Mouse (Mus musculus) embryonic stem cell, embryonic (primary cell): ENCODE measurements at regions not wholly inside any gene's neighbourhood (a gene's known extent, or its start where the extent isn't known, plus 50 kb on each side); places are given as distances from the start of the nearest gene placed in this dataset.

ENCODE experiments used
- CTCF ChIA-PET, 4 experiments: fragments of 300-600 bp in 2 of 4; fragments of 350-600 bp in 2 of 4; sonication (Branson Sonifier 250); formaldehyde crosslinking; loops; one replicate each; lab custom pipeline; 2022; ENCODE audit warnings: inconsistent platforms in 2 of 4; lab: Charles Lee
- POLR2A ChIA-PET, 4 experiments: fragments of 300-600 bp in 2 of 4; fragments of 350-600 bp in 2 of 4; sonication (Branson Sonifier 250); formaldehyde crosslinking; loops; one replicate each; lab custom pipeline; 2022; ENCODE audit warnings: antibody characterized with exemption in 4 of 4, inconsistent platforms in 1 of 4; lab: Charles Lee

- ChIA-PET CTCF (no interaction called here), POLR2A (interaction anchor here in 1 of 4 experiments (1.1 to 1.5 kb wide), 2 partner anchors 11 to 25 kb away, joined by 3 read pairs; no protein-coding TSS in a partner anchor)
Observed at GRCm38 (mm10) chr15:40368746-40369145, 234.6 kb downstream of the 9330182O14Rik start.

- ChIA-PET POLR2A (no interaction called here), CTCF (interaction anchor here in 1 of 4 experiments (0.5 kb wide), 1 partner anchor 100 kb away, joined by 3 read pairs; no protein-coding TSS in a partner anchor)
Observed at GRCm38 (mm10) chr15:40371486-40371885, 237.3 kb downstream of the 9330182O14Rik start.

- POLR2A ChIA-PET, result no interaction called here
- CTCF ChIA-PET, result no interaction called here
Observed at GRCm38 (mm10) chr15:40386526-40386925, 252.4 kb downstream of the 9330182O14Rik start.

DNA sequence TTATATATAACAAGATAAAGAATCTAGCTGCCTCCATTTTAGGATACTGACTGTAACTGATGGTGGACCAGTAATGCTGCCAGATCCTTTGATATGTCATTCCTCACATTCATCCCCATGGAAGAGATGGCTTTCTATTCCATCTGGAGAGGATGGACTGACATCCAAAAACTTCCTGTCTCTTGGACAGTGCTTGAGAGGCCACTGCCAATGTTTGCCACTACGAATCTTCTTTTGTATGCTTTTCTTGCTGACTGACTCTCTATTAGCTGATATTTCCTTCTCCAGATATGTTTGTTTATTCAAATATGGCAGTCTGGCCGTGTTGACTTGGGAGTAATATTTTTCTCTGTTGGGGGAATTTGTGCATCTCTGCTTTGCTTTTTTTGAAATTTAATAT, 253.6 kb downstream of the 9330182O14Rik start:
- POLR2A ChIA-PET, result no interaction called here

DNA sequence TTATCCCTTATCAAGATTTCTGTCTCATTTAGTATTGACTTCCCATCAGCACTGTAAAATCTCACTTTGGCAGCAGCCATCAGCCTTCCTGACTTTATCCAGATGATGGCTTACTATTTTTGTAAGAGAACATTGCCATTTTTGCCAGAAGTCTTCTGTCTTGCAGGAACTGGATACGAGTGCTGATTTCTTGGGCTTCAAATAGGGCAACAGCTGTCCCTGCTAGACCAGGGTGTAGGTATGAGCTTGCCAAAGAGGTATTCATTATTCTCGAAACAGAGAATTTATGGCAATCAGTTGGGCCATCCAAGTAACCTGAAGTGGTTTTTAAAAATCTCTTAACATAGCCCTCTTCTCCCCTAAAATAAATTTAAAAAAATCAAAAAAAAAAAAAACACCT, 254.6 kb downstream of the 9330182O14Rik start:
- ChIA-PET POLR2A (no interaction called here), CTCF (no interaction called here)

More for the DNA sequence above, 253.6 kb downstream of the 9330182O14Rik start:
- CTCF ChIA-PET, result no interaction called here

DNA sequence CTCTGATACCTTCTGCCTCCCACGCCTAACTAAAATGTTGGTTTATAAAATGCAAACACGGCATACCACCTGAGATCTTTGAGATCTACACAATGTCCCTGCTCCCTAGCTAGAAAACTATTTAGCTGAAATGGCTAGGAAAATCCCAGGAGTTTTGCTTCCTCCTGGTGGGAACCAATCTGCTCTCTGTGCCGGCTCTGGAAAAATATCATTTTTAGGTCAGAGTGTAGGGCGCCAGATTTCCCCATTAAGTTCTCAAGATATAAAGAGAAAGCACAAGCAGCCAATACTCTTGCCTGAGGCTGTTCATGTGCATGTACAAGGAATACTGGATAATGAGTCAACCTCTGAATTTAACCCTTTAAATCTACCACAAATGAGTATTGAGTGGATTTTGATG, 301.0 kb downstream of the 9330182O14Rik start:
- ChIA-PET CTCF (no interaction called here), POLR2A (no interaction called here)

GRCm38 (mm10) chr15:40436688-40437087, 302.5 kb downstream of the 9330182O14Rik start:
- CTCF ChIA-PET, result no interaction called here
- POLR2A ChIA-PET, result no interaction called here

- CTCF ChIA-PET, result no interaction called here
- POLR2A ChIA-PET, result no interaction called here
Observed at GRCm38 (mm10) chr15:40439827-40440226, 305.7 kb downstream of the 9330182O14Rik start.

GRCm38 (mm10) chr15:40448623-40449022, 314.5 kb downstream of the 9330182O14Rik start:
- POLR2A ChIA-PET, result no interaction called here
- CTCF ChIA-PET, result no interaction called here

DNA sequence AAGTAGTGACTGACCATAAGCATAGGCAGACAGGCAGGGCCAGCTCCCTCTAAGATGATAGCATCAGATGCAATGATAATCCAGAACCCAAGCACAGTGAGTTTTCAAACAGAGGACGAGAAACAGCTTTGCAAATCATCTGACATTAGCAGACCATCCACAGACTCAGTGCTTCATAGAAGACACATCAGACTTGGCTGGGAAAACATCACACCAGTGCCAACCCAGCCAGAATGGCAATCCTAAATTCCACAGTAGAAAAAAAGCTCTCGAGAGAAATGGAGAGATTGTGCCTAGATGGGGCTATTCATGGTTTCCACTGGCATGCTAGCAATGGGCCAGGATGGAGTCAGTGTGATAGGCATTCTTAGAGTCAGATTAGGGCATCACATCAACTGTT, 319.1 kb downstream of the 9330182O14Rik start:
- POLR2A ChIA-PET, result no interaction called here
- CTCF ChIA-PET, result no interaction called here

DNA sequence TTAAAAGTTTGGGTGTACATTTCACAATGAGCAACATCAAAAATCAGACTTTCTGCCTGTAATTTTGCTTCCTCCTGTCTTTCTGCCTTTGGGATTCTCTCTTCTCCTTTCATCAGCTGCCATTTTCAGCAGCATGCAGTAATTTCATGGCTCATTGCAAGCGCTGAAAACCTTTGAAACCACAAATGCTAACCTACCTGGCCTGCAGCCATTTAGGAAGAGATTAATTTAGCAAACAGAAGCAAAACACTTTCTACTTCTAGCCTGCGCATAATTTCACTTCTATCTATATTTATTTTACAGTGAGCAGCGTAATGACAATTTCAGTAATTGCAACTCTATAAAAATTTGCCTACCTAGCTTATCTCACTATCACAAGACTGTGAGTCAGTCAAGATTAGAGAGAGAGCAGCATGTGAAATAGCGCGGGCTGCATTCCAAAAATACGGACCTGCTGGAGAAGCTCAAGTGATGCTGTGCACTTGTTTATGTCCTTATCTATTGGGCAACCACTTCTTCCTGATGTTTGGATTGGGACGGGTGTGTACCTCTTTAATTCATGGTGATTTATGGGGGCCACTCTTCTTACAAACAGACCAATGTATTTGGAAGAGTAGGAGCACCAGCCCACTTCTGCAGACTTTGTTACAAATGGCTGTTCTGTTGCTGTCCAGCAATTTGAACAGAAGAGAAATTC, 341.6 kb downstream of the 9330182O14Rik start:
- CTCF ChIA-PET, result no interaction called here
- POLR2A ChIA-PET, result no interaction called here

- POLR2A ChIA-PET, result no interaction called here
- CTCF ChIA-PET, result interaction anchor here in 1 of 4 experiments (1.2 kb wide), 1 partner anchor 314 kb away, joined by 3 read pairs; no protein-coding TSS in a partner anchor
Observed at GRCm38 (mm10) chr15:40480386-40480785, 346.2 kb downstream of the 9330182O14Rik start.

DNA sequence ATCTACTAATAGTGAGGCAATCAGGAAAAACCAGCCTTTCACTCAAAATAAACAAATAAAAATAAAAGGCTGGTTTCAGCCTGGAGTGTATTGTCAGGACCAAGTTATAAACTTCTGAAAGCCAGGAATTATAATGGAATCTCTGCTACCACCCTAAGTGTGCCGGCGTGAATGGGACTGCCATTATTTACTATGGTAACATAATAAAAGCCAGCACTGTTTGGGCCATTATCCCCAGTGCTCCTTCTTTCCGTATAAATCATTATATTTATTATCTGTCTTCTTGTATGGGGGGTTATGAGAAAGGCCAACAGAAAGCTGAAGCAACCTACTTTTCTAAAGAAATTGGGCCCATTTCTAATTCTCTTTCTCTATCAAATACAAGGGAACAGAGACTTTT, 347.1 kb downstream of the 9330182O14Rik start:
- ChIA-PET CTCF (interaction anchor here in 1 of 4 experiments (1.2 kb wide), 1 partner anchor 314 kb away, joined by 3 read pairs; no protein-coding TSS in a partner anchor), POLR2A (no interaction called here)

DNA sequence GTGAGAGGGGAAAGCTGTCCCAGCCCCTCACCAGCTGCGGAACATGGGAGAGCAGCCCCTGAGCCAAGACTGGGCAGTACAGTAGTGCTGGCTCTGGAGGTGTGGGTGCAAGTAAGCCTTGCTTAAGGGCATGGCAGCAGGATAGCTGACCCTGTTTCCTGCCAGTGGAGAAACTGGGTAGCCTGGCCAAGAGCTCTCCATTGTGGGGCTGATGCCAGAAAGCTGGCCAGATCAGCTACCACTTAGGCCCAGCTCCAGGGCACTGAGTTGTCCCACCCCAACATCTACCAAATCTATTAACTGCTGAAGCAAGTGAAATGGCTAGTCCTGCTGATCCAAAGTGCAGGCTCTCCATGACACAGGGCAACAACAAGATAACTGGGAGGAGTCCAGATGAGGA, 351.8 kb downstream of the 9330182O14Rik start:
- CTCF ChIA-PET, result no interaction called here

DNA sequence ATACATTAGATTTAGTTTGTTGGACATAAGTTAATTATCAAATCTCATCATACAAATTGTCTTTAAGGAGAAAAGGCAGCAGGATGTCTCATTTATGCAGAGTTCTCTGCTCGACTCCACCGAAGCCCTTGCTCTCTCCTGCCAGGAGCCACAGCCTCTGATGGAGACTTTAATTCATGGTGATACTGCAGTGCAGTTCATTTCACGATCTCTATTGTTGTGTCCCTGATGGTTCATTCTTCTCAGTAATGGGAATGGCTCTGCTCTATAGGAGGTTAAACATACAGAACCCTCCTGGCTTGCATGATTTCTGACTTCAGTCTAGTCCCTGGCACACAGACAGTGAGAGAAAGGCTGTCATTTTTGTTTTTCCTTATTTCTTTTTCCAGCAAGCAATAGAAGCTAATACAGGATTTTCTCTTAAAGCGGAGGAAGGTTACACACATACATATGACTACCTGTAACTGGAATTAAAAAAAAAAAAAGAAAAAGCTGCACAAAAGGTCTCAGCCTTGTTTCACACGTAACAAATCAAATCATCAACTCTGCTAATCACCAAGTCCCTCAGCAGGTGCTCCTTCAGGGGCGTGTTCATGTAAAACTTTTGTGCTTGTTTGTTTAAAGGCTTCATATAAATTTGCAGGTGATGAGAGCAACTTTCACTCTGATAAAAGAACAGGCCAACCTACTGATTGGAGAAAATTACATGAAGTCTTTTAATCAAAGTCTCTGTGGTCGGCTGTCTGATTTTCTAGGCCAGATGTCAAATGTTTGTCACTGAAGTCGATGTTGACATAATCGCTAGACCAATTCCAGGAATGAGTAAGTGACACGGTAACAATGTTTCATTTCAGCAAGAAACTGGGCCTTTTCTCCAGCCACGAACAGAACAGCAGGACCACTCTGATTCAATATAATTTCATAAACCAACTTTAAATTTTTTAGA, 367.3 kb downstream of the 9330182O14Rik start:
- POLR2A ChIA-PET, result no interaction called here

More for the DNA sequence above, 351.8 kb downstream of the 9330182O14Rik start:
- POLR2A ChIA-PET, result no interaction called here

DNA sequence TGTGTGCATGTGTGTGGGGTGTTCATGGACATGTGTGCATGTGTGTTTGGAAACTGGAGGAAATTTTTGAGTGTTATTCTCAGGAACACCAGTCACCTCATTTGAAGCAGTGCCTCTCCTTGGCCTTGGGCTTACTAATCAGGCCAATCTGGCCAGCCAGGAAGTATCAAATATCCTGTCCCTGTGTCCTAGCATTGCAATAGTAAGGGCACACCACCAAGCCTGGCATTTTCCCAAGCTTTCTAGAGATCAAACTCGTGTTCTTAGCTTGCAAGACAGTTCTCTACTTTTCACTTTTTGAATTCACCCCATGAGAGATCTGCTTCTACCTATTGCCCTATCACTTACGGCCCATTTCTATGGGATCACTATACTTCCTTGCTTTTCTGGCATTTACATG, 376.7 kb downstream of the 9330182O14Rik start:
- ChIA-PET CTCF (no interaction called here), POLR2A (no interaction called here)

More for the DNA sequence above, 367.3 kb downstream of the 9330182O14Rik start:
- CTCF ChIA-PET, result interaction anchor here in 1 of 4 experiments (0.7 kb wide), 1 partner anchor 87 kb away, joined by 6 read pairs; no protein-coding TSS in a partner anchor

- POLR2A ChIA-PET, result no interaction called here
- CTCF ChIA-PET, result no interaction called here
Observed at GRCm38 (mm10) chr15:40524350-40524749, 390.2 kb downstream of the 9330182O14Rik start.

DNA sequence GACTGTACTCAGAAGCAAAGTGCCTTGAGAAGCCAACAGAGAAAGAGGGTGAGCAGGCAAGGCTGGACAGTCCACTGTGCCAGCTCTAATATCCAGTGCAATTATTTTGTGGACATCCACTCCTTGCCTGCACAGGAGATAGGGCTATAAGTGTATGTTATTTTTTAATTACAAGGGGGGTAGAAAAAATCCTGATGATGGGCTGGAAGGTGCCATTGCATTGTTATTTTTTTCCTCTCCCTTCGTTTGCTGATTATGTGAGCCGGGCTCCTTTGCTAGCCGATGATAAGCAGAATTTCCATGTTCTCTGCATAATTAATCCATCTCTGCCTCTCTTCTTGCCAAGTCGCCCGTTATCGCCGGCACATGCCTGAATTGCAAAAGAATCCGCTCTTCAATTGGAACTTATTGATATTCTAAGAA, 399.3 kb downstream of the 9330182O14Rik start:
- CTCF ChIA-PET, result no interaction called here
- POLR2A ChIA-PET, result no interaction called here

DNA sequence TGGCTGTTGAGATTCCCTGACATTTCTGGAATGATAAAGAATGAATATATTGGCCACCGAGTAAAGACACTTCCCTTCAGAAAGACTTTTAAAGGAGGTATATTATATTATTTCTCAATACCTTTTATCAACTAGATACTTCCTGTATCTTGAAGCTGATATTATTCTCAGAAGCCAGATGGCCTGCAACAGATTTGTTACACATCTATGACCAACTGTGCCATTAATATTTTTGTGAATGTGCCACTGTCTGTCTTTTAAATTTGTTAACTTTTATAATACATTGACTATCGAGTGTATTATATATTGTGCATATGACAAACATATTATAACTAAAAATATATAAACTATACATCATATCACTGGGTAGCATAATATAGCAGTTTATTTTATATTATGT, 427.5 kb downstream of the 9330182O14Rik start:
- ChIA-PET POLR2A (no interaction called here), CTCF (no interaction called here)

- ChIA-PET POLR2A (no interaction called here), CTCF (no interaction called here)
Observed at GRCm38 (mm10) chr15:40565716-40566115, 431.6 kb downstream of the 9330182O14Rik start.
